21 mouse cellular contexts compared by ENCODE assay signal in genomic region chr5:147875210-147875609, GRCm38 (mm10).
"Had no signal": no experiment of that assay in that cellular context is flagged by ENCODE, and none has a peak within 500 bp of the region (broad histone marks: within the 10 kb centered on the region; RNA-seq: fewer than 3 reads in every experiment).

No protein-coding gene starts in this region.

- H3K4me1 ChIP-seq: limb, embryonic 10.5 days; limb, embryonic 13.5 days; midbrain, embryonic 12.5 days; midbrain, embryonic 15.5 days; neural tube, embryonic 12.5 days; neural tube, embryonic 15.5 days; stomach, embryonic 15.5 days had no signal

- H3K27ac ChIP-seq: layer of hippocampus, adult 2 months; limb, embryonic 10.5 days; limb, embryonic 13.5 days; macrophage; midbrain, embryonic 12.5 days; midbrain, embryonic 15.5 days; neural tube, embryonic 12.5 days; neural tube, embryonic 15.5 days; stomach, embryonic 15.5 days had no signal

- H3K4me2 ChIP-seq: limb, embryonic 13.5 days; lung, embryonic 14.5 days; midbrain, embryonic 12.5 days; midbrain, embryonic 15.5 days; neural tube, embryonic 12.5 days; neural tube, embryonic 15.5 days; stomach, embryonic 15.5 days had no signal

- H3K27me3 ChIP-seq: limb, embryonic 13.5 days; midbrain, embryonic 12.5 days; midbrain, embryonic 15.5 days; neural tube, embryonic 12.5 days; neural tube, embryonic 15.5 days; stomach, embryonic 15.5 days had no signal

- ATAC-seq: inflammation-experienced regulatory T-cells, adult 6 months; lung, postnatal 0 days; midbrain, embryonic 15.5 days had no signal

- DNase-seq: kidney, adult 18-20 months; kidney, adult 9 months; kidney, postnatal 14 days; layer of hippocampus, adult 9-11 months; lung, embryonic 14.5 days; right cerebral cortex, adult 18-20 months; right cerebral cortex, postnatal 14 days; right cerebral cortex, postnatal 4 days; spleen, adult 18-20 months; thymus, postnatal 25 days had no signal

- H3K9ac ChIP-seq: limb, embryonic 13.5 days; lung, embryonic 14.5 days; midbrain, embryonic 12.5 days; midbrain, embryonic 15.5 days; neural tube, embryonic 12.5 days; neural tube, embryonic 15.5 days; stomach, embryonic 15.5 days had no signal

- H3K4me3 ChIP-seq: layer of hippocampus, adult 2 months; limb, embryonic 10.5 days; limb, embryonic 13.5 days; midbrain, embryonic 12.5 days; midbrain, embryonic 15.5 days; neural tube, embryonic 12.5 days; neural tube, embryonic 15.5 days; stomach, embryonic 15.5 days had no signal

- H3K9me3 ChIP-seq: limb, embryonic 10.5 days; limb, embryonic 13.5 days; midbrain, embryonic 12.5 days; midbrain, embryonic 15.5 days; neural tube, embryonic 12.5 days; neural tube, embryonic 15.5 days; stomach, embryonic 15.5 days had no signal
